Mouse (Mus musculus) left cerebral cortex, postnatal 36 days (tissue): ENCODE measurements around the gene Drd1. TPM values are rescaled to one million over a fixed set of nuclear protein-coding genes. Genes with fewer than 3 reads are reported as not detected.

ENCODE experiments used
- DNase-seq, 2 experiments: peaks; one replicate each; pipeline ENCODE4 v3.0.0; 2021 to 2022; ENCODE audit warnings: low spot score in 2 of 2, mixed read lengths in 1 of 2
- intact Hi-C: fragments of 180-260 bp; cut with DNase I; formaldehyde crosslinking; loops from one replicate; pipeline ENCODE4 v1.15.1; 2025
- total RNA-seq, 2 experiments: library from RNA; stranded (reverse); gene quantifications; 2 replicates each; pipeline ENCODE4 v1.2.3; 2021

The Drd1 gene
- total RNA-seq, 2 experiments from 2014 or later = 30.1 to 51.9 TPM

DNA sequence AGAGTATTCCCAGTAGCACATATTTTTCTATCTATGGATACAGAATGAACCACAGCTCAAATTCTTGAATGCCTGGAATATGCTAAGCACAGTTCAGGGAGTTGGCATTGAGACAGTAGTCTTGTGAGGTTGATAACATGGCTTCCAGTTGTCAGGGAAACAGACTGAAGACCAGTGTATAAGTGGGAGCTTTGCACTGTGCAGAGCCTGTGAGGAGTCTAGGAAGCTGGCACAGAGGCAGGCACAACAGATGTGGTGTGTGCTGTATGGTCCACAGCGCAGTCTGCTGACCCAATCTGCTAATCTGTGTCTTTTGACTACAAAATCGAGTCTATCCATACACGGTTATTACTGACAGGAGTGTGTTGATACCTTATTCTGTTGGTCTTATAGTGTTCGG lies 46.8 kb downstream of the Drd1 start:
- intact Hi-C loops = no loop called here
- no peak for DNase-seq

Other genes with a start within 250 kb of the Drd1 start
- 10 to 100 TPM; 46.0 to 47.8 TPM for gene Sfxn1, start 16.2 kb upstream of the Drd1 start, total RNA-seq
- 10 to 100 TPM; 12.7 to 14.7 TPM for gene Hrh2, start 136.4 kb upstream of the Drd1 start, total RNA-seq